Mouse (Mus musculus): ENCODE measurements around the gene Nme8. TPM values are rescaled to one million over a fixed set of nuclear protein-coding genes. Genes with fewer than 3 reads are reported as not detected.

Gene Nme8
- polyA plus RNA-seq, 1 experiment, result not detected

DNA sequence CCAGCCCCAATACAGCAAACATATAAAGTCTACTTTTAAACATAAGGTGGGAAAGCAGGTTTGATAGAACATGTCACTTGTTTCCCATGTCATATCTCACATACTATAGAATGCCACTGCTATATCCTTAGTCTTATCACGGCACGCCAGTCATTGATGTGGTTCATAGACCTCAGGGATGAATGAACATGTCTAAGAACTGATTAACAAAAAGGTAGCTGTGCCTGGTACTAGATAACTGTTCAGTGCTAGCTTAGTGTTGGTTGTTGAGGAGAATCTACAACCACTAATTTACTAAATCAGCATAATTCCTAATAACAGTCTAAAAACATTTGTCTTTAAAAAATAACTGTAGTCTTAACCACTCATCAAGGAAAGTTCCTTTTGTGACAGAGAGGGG, 47.8 kb downstream of the Nme8 start:
- DNase-seq, result no peak
- Histone ChIP-seq H3K4me3 (replicated peaks; ENCODE audit: extremely low read depth, low read depth, low read length) (no peak overlapping the region), H3K4me1 (ENCODE audit: control insufficient read depth, insufficient read depth, low read length) (no peaks in the 10 kb centered on the region)
- 93% methylated on average over 2 of the region's 2 CpGs for WGBS
- TF ChIP-seq POLR2A (IDR thresholded peaks at IDR 0.05; ENCODE audit: borderline replicate concordance, extremely low read depth, low read depth, low read length) (no peak), CTCF (IDR thresholded peaks at IDR 0.05; ENCODE audit: insufficient read depth, low read length) (no peak)

DNA sequence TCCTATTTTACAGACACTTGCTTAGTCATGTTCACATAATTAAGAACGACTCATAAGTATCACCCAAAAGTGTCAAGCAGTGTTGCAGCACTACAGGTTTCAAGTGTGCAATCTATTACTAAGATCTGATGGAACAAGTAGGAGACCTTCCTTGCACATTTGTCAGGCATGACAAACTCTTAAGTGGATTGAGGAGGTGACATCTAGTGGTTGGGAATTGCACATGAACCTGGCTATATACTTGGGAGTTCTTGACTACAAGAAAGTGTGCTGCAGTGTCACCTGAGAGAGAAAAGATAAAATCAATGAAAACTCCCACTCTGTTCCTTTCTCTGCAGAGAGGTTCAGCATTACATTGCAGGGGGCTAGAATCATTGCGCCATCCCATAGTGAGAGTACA, 53.4 kb downstream of the Nme8 start:
- no peak overlapping the region for H3K4me3 ChIP-seq (replicated peaks; ENCODE audit: extremely low read depth, low read depth, low read length)
- DNase-seq, result no peak
- no peaks in the 10 kb centered on the region for H3K4me1 ChIP-seq (ENCODE audit: control insufficient read depth, insufficient read depth, low read length)
- 71% methylated on average over 2 of the region's 2 CpGs for WGBS
- TF ChIP-seq CTCF (IDR thresholded peaks at IDR 0.05; ENCODE audit: insufficient read depth, low read length) (no peak), POLR2A (IDR thresholded peaks at IDR 0.05; ENCODE audit: borderline replicate concordance, extremely low read depth, low read depth, low read length) (no peak)

DNA sequence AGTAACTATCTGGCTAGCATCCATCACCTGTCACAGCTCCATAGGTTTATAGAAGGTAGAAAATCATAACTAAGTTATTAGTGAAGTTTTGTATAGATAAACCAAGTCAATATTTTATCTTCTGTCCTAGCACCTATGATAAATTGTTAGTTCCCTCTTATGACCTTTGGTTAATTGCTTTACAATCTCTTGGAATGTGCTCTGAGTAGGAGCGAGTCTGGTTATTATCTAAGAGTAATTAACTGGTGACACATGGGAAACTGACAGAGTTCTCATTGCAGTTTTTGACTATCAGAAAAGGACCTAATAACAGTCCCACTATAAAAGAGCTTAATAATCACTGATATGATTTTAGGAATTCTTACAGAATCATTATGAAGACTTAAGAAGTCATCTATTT, 54.1 kb downstream of the Nme8 start:
- TF ChIP-seq POLR2A (IDR thresholded peaks at IDR 0.05; ENCODE audit: borderline replicate concordance, extremely low read depth, low read depth, low read length) (no peak), CTCF (IDR thresholded peaks at IDR 0.05; ENCODE audit: insufficient read depth, low read length) (no peak)
- WGBS, result 47% methylated on average over 1 of the region's 1 CpGs
- H3K4me3 ChIP-seq (replicated peaks; ENCODE audit: extremely low read depth, low read depth, low read length), result no peak overlapping the region
- no peaks in the 10 kb centered on the region for H3K4me1 ChIP-seq (ENCODE audit: control insufficient read depth, insufficient read depth, low read length)
- DNase-seq, result no peak

DNA sequence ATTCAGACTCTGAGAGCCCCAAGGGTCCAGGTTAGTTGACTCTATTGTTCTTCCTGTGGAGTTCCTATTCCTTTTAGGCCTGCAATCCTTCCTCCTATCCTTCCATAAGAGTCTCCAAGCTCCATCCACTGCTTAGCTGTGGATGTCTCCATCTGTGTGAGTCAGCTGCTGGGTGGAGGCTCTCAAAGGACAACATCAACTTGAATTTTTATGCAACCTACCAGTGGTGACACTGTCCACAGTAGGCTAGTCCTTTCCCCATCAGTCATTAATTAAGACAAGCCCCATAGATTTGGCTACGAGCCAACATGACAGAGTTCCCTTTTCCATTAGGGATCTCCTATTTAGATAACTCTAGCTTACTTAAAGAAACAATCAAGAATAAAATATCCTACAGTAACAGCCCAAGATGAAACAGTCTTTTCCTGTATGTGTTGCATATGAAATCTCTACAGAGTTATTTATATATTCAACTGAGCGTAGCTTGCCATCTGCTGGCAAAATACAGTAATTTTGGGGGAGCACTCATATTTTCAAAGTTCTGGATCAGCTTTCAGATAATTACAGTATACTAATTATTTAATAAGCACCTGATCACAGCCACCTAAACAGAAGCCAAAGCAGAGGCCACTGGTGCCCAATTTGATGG, 57.3 kb downstream of the Nme8 start:
- H3K4me1 ChIP-seq (ENCODE audit: control insufficient read depth, insufficient read depth, low read length), result no peaks in the 10 kb centered on the region
- DNase-seq, result no peak
- TF ChIP-seq POLR2A (IDR thresholded peaks at IDR 0.05; ENCODE audit: borderline replicate concordance, extremely low read depth, low read depth, low read length) (no peak), CTCF (IDR thresholded peaks at IDR 0.05; ENCODE audit: insufficient read depth, low read length) (no peak)
- WGBS, result 49% methylated on average over 2 of the region's 2 CpGs
- no peak overlapping the region for H3K4me3 ChIP-seq (replicated peaks; ENCODE audit: extremely low read depth, low read depth, low read length)

DNA sequence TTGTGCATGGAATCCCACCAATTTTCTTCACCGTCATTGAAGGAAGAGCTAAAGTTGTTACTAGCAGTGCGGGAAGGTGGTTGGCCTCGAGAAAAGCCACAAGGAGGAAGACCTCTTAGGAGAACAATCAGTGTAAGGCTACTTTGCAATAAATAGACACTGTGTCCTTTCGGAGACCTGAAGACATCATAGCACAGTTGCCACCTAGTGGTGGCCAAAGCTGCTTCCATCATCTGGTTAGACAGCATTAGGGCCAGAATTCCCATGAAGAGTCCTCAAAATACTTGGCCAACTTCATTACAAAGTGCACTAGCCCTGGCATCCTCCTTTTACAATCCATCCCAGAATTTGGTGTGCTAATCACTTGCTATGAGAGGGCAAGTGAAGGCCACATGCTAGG, 61.5 kb downstream of the Nme8 start:
- Histone ChIP-seq H3K4me3 (replicated peaks; ENCODE audit: extremely low read depth, low read depth, low read length) (no peak overlapping the region), H3K4me1 (ENCODE audit: control insufficient read depth, insufficient read depth, low read length) (no peaks in the 10 kb centered on the region)
- DNase-seq, result no peak
- WGBS, result 59% methylated on average over 4 of the region's 4 CpGs
- TF ChIP-seq CTCF (IDR thresholded peaks at IDR 0.05; ENCODE audit: insufficient read depth, low read length) (no peak; the same call in 1 of the 2 replicates), POLR2A (IDR thresholded peaks at IDR 0.05; ENCODE audit: borderline replicate concordance, extremely low read depth, low read depth, low read length) (no peak)

DNA sequence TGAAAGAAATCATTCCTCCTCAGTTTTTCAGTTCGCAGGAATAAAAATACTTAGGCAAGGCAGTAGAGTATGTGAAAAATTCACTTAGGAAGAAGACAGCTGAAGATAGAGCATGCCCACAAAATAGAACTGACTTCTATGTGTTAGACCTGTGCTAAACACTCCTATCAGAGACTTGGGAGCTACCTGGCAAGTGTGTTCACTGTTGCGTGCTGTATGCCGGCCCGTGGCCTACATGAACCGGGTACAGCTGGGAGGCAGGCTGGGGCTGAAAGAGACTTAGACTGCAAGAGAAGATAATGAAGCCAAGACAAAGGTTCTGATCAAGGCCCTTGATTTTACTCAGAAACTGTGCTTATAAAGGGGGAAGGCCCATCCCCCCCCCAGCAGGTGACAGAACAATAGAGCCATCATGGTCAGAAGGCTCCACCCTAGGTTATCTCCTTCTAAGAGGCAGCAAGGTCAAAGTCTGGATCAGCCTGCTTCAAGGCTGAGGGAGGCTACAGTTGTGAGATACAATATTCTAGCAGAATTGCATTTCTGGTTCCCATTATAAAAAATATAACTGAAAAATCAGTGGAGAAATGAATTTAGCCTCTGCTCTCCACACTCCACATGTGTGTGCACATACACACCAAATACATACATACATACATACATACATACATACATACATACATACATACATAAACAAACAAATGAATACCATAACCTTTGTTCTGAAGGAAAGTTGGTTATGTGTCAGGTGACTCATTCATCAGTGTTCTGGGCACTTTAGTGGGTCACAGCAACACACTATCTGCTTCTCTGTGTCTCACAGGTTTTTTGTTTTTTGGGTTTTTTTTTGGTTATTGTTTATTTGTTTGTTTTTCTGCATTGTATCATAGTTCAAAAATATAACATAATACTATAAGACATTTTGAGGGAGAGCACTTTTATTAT, 66.6 kb downstream of the Nme8 start:
- 93% methylated on average over 5 of the region's 5 CpGs for WGBS
- Histone ChIP-seq H3K4me1 (ENCODE audit: control insufficient read depth, insufficient read depth, low read length) (no peaks in the 10 kb centered on the region), H3K4me3 (replicated peaks; ENCODE audit: extremely low read depth, low read depth, low read length) (no peak overlapping the region)
- no peak for DNase-seq
- TF ChIP-seq POLR2A (IDR thresholded peaks at IDR 0.05; ENCODE audit: borderline replicate concordance, extremely low read depth, low read depth, low read length) (no peak), CTCF (IDR thresholded peaks at IDR 0.05; ENCODE audit: insufficient read depth, low read length) (no peak)

DNA sequence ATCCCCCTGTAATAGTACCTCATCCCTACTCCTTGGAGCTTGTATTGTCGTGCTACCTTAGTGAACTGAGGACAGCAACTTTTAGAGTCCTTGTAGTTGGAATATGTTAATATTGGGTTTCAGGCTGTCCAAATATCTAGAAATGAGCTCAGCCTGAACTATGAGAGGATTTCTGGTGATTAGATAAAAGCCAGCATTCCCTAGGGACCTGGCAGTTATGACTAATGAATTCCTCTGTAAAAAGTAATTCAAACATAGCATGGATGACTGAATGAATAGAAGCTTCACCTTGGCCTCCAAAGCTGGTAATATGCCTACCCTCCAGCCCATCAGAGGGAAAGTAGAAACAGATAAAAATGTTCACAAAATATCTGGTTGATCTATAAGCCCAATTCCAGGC, 71.1 kb downstream of the Nme8 start:
- WGBS, result 66% methylated on average over 1 of the region's 1 CpGs
- DNase-seq, result no peak

DNA sequence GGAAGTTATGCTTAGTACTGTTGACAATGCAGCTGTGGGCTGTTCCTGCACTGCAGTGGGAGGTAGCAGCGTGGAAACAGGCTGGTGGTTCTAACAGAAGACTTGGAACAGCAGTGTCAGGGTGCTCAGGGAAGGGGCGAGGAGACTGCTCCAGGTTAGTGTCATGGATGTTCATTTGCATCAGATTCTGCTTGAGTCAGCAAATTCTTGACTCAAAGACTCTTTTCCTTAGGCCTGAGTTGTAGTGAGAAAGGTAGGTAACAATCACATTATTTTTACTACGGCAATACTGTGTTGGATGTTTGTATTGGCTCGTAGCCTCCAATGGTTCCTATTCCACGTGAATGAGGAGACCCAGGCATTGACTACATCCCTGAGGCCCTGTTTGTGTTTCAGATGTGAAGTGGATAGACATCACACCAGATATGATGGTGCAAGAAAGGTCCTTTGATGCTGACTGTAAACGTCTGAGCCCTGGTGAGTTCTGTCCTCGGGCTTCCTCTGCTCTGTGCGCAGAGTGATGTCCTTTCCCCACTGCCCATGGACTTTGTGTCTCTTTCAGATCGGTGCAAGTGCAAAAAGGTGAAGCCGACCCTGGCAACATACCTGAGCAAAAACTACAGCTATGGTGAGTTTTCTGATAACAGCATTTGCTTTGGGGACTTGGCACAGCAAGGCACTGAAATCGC, 72.8 kb downstream of the Nme8 start:
- 81% methylated on average over 11 of the region's 11 CpGs for WGBS
- DNase-seq, result no peak
- TF ChIP-seq POLR2A (IDR thresholded peaks at IDR 0.05; ENCODE audit: borderline replicate concordance, extremely low read depth, low read depth, low read length) (no peak), CTCF (IDR thresholded peaks at IDR 0.05; ENCODE audit: insufficient read depth, low read length) (no peak)
- Histone ChIP-seq H3K4me1 (ENCODE audit: control insufficient read depth, insufficient read depth, low read length) (no peaks in the 10 kb centered on the region; the same call in 1 of the 2 replicates), H3K4me3 (replicated peaks; ENCODE audit: extremely low read depth, low read depth, low read length) (no peak overlapping the region)

More for the DNA sequence above, 71.1 kb downstream of the Nme8 start:
- Histone ChIP-seq H3K4me1 (ENCODE audit: control insufficient read depth, insufficient read depth, low read length) (no peaks in the 10 kb centered on the region; the same call in 1 of the 2 replicates), H3K4me3 (replicated peaks; ENCODE audit: extremely low read depth, low read depth, low read length) (no peak overlapping the region)
- no peak for TF ChIP-seq CTCF (IDR thresholded peaks at IDR 0.05; ENCODE audit: insufficient read depth, low read length)
- no peak for TF ChIP-seq POLR2A (IDR thresholded peaks at IDR 0.05; ENCODE audit: borderline replicate concordance, extremely low read depth, low read depth, low read length)

DNA sequence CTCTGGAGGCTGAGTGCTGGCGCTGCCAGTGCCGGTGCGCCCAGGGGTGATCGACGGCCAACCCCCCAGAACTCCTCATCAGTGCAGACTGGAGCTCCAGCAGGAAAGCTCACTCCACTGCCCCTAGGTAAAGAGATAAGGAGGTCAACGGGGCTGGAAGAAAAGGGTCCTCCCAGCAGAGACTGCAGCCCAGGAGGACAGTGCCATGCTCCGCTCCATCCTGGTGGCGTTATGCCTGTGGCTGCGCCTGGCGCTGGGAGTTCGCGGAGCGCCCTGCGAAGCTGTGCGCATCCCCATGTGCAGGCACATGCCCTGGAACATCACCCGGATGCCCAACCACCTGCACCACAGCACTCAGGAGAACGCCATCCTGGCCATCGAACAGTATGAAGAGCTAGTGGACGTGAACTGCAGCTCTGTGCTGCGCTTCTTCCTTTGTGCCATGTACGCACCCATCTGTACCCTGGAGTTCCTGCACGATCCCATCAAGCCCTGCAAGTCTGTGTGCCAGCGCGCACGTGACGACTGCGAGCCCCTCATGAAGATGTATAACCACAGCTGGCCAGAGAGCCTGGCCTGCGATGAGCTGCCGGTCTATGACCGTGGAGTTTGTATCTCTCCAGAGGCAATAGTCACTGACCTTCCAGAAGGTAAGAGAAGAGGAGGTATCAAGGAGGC, 74.2 kb downstream of the Nme8 start:
- WGBS, result 23% methylated on average over 30 of the region's 30 CpGs
- Histone ChIP-seq H3K4me1 (ENCODE audit: control insufficient read depth, insufficient read depth, low read length) (peaks cover 4% of the 10 kb centered on the region), H3K4me3 (replicated peaks; ENCODE audit: extremely low read depth, low read depth, low read length) (peak overlapping the region; percentile 40)
- no peak for DNase-seq
- no peak for TF ChIP-seq POLR2A (IDR thresholded peaks at IDR 0.05; ENCODE audit: borderline replicate concordance, extremely low read depth, low read depth, low read length)
- TF ChIP-seq CTCF (IDR thresholded peaks at IDR 0.05; ENCODE audit: insufficient read depth, low read length), result no peak

Measured in lung, adult 2 months (tissue).